Mouse (Mus musculus) myocyte (in vitro differentiated cells): ENCODE measurements around the gene Ank3.

Experiments
- CEBPB ChIP-seq: IDR thresholded peaks from 2 replicates; pipeline ENCODE4 v1.6.1; 2011; ENCODE audit warnings: mild to moderate bottlenecking, moderate library complexity; ENCODE audit not compliant: poor library complexity, insufficient read depth, severe bottlenecking
- E2F4 ChIP-seq: IDR thresholded peaks from one replicate; pipeline ENCODE4 v1.6.1; 2011; ENCODE audit warnings: mild to moderate bottlenecking, control low read depth, moderate library complexity; ENCODE audit not compliant: insufficient read depth
- MAX ChIP-seq: IDR thresholded peaks from one replicate; pipeline ENCODE4 v1.6.1; 2011; ENCODE audit warnings: low read depth, mild to moderate bottlenecking, control low read depth
- POLR2A ChIP-seq: IDR thresholded peaks from one replicate; pipeline ENCODE4 v1.6.1; 2011; ENCODE audit warnings: low read depth, mild to moderate bottlenecking, control low read depth, moderate library complexity; ENCODE audit not compliant: insufficient read length
- REST ChIP-seq: IDR thresholded peaks from one replicate; pipeline ENCODE4 v1.6.1; 2011; ENCODE audit warnings: mild to moderate bottlenecking, control low read depth, moderate library complexity; ENCODE audit not compliant: insufficient read depth, insufficient read length
- SRF ChIP-seq: IDR thresholded peaks from one replicate; pipeline ENCODE4 v1.6.1; 2011; ENCODE audit warnings: low read depth; ENCODE audit not compliant: control insufficient read depth, insufficient read length

DNA sequence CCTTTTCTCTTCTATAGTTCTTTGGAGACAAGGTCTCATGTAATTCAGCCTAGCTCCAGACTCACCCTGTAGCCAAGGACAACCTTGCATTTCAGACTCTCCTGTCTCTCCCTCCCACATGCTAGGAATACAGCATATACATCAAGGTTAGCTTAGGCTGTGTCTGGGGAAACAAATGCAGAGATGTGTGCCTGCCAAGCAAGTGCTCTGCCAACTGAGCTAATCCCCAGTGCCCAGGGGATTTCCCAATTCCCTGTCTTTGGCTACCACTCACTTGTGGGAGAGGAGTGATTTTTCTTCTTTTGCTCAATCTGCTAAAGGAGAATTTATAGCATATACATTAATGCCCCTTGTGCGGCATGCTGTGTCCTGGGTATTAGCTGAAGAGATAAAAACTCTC lies 15.4 kb upstream of the Ank3 start:
- no peak for TF ChIP-seq POLR2A
- no peak for TF ChIP-seq REST
- no peak for TF ChIP-seq MAX
- no peak for TF ChIP-seq CEBPB
- no peak for TF ChIP-seq E2F4
- no peak for TF ChIP-seq SRF
